Mouse (Mus musculus) layer of hippocampus, postnatal 36 days (tissue): ENCODE data around the gene Cd200. TPM values are rescaled to one million over a fixed set of nuclear protein-coding genes. Genes with fewer than 3 reads are reported as not detected.

Source experiments
- DNase-seq, 2 experiments: peaks; one replicate each; pipeline ENCODE4 v3.0.0; 2022
- total RNA-seq, 2 experiments: library from RNA; stranded (reverse); gene quantifications; 2 replicates each; pipeline ENCODE4 v1.2.3; 2021

The Cd200 gene
- total RNA-seq, 2 experiments from 2014 or later: 75.4 TPM

GRCm38 (mm10) chr16:45334376-45334765, 74.5 kb downstream of the Cd200 start:
- DNase-seq: no peak

GRCm38 (mm10) chr16:45333678-45334375, 75.0 kb downstream of the Cd200 start:
- DNase-seq: no peak

GRCm38 (mm10) chr16:45332591-45332990, 76.3 kb downstream of the Cd200 start:
- no peak for DNase-seq

Other genes starting within 250 kb of the Cd200 start
- gene Btla, start 184.7 kb downstream of the Cd200 start, total RNA-seq: under 1 TPM in 1 of 2 experiments, not detected in 1; 0.12 TPM
- gene Gm609, start 83.9 kb upstream of the Cd200 start, total RNA-seq: under 1 TPM in 1 of 2 experiments, not detected in 1; 0.17 TPM
- gene Gm17783, start 123.0 kb upstream of the Cd200 start, total RNA-seq: not detected
- gene Slc9c1, start 126.3 kb upstream of the Cd200 start, total RNA-seq: not detected
- not detected for gene Gcsam, start 201.3 kb upstream of the Cd200 start, total RNA-seq
- gene BC016579, start 245.0 kb upstream of the Cd200 start, total RNA-seq: under 1 TPM; 0.20 to 0.28 TPM